Mouse (Mus musculus): Measurements from ENCODE around the gene Akap1.

The Akap1 gene

DNA sequence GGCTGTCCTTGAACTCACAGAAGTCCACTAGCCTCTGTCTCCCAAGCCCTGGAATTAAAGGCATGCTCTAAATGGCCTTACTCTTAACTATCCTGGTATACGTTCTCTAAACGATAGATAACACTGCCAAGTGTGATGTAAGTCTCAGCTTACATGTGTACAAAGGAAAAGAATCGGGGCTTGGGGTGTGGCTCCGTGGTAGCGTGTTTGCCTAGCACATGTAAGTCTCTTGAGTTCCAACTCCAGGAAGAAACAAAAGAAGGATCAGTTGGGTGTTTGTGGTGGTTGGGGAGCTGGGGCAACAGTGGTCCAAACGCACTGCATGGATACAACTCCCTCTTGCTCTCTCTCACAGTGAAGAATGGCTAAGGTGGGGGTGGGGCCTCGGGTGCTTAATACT is 77.6 kb downstream of the Akap1 start:
- no peak for DNase-seq (ENCODE audit: low read depth, low spot score)

DNA sequence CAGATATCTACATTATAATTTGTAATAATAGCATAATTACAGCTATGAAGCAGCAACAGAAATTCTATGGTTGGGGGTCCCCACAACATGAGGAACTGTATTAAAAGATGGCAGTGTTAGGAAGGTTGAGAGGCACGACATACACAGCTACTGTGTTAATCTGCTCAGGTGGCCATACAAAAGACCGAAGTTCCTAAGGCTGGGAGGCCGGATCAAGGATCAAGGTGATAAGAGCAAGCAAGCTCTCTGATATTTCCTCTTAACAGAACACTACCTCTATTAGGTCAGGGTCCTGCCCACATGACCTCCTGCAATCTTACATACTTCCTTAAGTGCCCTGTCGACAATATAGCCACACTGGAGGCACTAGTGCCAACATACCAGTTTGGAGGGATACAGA is 80.9 kb downstream of the Akap1 start:
- no peak for DNase-seq (ENCODE audit: low read depth, low spot score)

DNA sequence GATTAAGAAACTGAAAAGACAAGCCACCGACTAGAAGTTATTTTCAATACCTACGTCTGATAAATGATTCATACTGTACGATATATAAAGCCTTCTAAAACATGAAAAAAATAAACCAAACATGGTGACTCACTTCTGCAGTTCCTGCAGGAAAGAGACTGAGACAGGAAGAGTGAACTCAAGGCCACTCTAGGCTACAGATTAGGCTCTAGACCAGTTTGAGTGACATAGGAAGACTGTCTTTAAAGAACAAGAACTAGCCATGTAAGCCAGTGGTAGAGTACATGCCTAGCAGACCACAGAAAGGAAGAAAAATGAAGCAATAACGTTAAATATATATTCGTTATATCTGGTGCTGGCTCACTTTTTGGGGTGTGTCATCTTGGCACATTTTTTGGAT is 81.9 kb downstream of the Akap1 start:
- no peak for DNase-seq (ENCODE audit: low read depth, low spot score)
